Mouse (Mus musculus) brain, embryonic 14.5 days (tissue): ENCODE data around the gene Slc25a35.

Experiments
- CTCF ChIP-seq: fragments of 200-500 bp; IDR thresholded peaks from 2 replicates; pipeline ENCODE4 v1.5.1; 2012; ENCODE audit warnings: inconsistent platforms, mild to moderate bottlenecking, moderate library complexity, borderline replicate concordance; ENCODE audit not compliant: insufficient read depth, insufficient read length; ENCODE audit errors: extremely low read depth
- POLR2A ChIP-seq: fragments of 200-500 bp; IDR thresholded peaks from 2 replicates; pipeline ENCODE4 v1.6.1; 2012; ENCODE audit warnings: mild to moderate bottlenecking, inconsistent platforms, borderline replicate concordance; ENCODE audit not compliant: poor library complexity, insufficient read depth, insufficient read length, severe bottlenecking; ENCODE audit errors: extremely low read depth

- TF ChIP-seq CTCF = no peak
- no peak for TF ChIP-seq POLR2A
Measured at GRCm38 (mm10) chr11:68924749-68925148, 43.2 kb upstream of the Slc25a35 start.
